Mouse (Mus musculus) lung, adult 2 months (tissue): ENCODE measurements around the gene Ankrd13b.
"Not testable (repeated sequence)": the region's sequence is repeated elsewhere in the genome, so short reads cannot be mapped to it uniquely, and the experiment has no call there.

Source experiments
- CTCF ChIP-seq: fragments of 200-500 bp; IDR thresholded peaks from 2 replicates; pipeline ENCODE4 v1.5.1; 2011; ENCODE audit warnings: mild to moderate bottlenecking, low read length, control low read depth; ENCODE audit not compliant: insufficient read depth
- POLR2A ChIP-seq: fragments of 200-500 bp; IDR thresholded peaks from 2 replicates; pipeline ENCODE4 v1.6.1; 2011; ENCODE audit warnings: low read depth, mild to moderate bottlenecking, control low read depth, low read length, borderline replicate concordance; ENCODE audit errors: extremely low read depth

DNA sequence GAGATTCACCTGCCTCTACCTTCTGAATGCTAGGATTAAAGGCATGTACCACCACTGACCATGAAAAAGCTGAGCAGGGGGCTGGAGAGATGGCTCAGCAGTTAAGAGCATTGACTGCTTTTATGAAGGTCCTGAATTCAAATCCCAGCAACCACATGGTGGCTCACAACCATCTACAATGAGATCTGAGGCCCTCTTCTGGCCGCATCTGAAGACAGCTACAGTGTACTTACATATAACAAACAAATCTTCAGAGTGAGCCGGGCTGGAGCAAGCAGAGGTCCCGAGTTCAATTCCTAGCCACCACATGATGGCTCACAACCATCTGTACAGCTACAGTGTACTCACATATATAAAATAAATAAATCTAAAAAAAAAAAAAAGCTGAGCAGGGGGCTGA, 38.9 kb upstream of the Ankrd13b start:
- TF ChIP-seq CTCF, POLR2A: not testable (repeated sequence)
